Mouse (Mus musculus) heart, adult 9 months (tissue): ENCODE measurements around the gene Mansc1.

Experiments
- DNase-seq, 2 experiments: peaks; one replicate each; pipeline ENCODE4 v3.0.0; 2022; ENCODE audit warnings: low spot score in 2 of 2

The Mansc1 gene

DNA sequence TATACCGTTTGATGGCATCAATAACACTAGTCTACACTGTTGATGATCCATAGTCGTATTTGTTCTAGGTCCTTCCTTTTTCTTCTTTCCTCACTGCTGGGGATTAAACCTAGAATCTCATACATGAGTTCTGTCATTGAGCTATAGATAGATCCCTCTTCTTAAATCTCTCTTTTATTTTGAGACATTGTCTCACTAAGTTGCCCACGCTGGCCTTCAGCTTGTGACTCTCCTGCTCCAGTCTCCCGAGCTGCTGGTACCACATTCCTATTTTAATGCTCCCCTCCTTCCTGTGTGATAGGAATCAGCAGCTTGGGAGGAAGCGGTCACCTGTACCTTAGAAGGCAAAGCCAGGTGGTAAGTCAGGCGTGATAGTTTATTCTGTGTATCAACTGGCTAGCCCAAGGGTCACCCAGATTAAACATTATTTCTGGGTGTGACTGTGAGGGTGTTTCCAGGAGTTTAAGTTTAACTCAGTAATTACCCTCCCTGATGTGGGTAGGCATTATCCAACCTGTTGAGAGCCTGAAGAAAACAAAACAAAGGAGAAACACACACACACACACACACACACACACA lies 34.5 kb downstream of the Mansc1 start:
- DNase-seq: no peak

DNA sequence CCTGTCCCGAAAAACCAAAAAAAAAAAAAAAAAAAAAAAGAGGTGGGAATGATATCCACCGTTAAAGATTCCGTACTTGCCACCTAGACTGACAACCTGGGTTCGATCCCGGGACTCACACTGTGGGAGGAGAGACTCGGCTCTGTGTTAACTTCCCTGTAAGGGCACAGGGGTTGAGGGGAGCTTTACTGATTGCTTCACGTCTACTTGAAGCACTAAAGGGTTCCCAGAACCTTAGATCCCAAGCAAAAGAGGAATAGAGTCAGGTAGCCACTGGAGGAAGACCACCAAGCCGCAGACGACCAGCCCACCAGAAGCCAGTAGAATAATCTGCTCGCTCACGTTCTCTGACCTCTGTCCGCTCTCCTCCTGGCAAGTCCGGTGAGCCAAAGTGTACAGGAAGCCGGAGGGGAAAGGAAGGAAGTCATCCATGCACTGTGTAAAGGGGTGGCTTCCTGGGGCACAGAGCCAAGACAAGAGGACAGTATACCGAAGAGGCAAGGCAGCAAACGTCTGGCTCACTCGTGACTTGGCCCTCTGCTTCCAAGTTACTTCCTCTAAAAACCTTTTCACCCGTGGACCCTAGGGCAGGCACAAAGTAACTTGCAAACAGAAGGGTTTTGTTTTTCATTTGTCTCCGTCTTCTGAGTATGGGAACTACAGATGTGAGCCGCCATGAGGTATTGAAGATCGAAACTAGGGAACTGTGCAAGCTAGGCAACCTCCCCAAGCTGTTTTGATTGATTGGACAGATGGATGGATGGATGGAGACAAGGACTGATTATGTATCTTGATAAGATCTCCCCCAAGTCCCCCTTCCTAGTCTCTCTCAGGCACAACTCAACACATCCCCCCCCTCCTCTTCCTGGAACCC lies 37.5 kb downstream of the Mansc1 start:
- peak; percentile 72 to 83 for DNase-seq

GRCm38 (mm10) chr6:134591614-134592013 lies 40.7 kb downstream of the Mansc1 start:
- no peak for DNase-seq

GRCm38 (mm10) chr6:134586241-134586640 lies 46.0 kb downstream of the Mansc1 start:
- no peak for DNase-seq

DNA sequence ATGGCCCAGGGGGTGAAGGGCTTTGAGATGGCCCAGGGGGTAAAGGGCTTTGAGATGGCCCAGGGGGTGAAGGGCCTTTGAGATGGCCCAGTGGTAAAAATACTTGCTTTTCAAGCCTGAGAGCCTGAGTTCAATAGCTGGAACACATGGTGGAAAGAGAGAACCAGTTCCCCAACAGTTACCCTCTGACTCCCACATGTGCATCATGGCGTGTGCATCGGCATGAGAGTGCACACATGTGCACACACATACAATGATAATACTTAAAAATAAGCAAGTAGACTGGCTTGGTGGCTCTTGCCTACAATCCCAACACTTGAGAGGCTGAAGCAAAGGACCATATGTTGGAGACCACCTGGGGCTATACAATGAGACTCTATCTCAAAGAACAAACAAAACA lies 47.7 kb downstream of the Mansc1 start:
- DNase-seq: no peak

- DNase-seq: no peak
Observed at GRCm38 (mm10) chr6:134582110-134582509, 50.2 kb downstream of the Mansc1 start.

GRCm38 (mm10) chr6:134579506-134579905 lies 52.8 kb downstream of the Mansc1 start:
- DNase-seq: no peak

GRCm38 (mm10) chr6:134578039-134578438 lies 54.2 kb downstream of the Mansc1 start:
- no peak for DNase-seq

DNA sequence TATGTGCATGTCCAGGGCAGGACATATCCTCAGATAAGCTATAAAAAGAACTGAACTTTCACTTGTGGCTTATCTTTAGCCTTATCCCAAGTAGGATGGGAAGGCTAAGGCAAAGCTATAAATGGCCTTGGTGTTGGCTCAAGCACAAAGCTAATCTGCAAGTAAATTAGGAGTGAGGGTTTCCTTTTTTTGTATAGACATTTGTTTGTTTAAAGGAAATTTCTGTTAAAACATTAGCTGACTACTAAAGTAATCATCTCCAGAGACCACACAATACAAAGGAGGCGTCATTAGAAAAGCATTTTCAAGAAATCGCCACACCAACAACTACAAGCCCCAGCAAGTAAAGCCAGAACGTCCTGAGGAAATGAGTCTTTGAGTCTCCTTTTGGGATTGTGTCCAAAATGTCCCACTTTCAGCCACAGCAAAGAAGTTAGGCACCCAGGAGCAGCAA lies 57.0 kb downstream of the Mansc1 start:
- peak; percentile 46 to 63 for DNase-seq

GRCm38 (mm10) chr6:134567986-134568556 lies 64.2 kb downstream of the Mansc1 start:
- DNase-seq: no peak

- DNase-seq: peak; percentile 84 to 87
Observed at GRCm38 (mm10) chr6:134566818-134567485, 65.3 kb downstream of the Mansc1 start, which contains the start of gene Lrp6. Gene Lrp6, minus strand, starts transcription at chr6:134566965.

DNA sequence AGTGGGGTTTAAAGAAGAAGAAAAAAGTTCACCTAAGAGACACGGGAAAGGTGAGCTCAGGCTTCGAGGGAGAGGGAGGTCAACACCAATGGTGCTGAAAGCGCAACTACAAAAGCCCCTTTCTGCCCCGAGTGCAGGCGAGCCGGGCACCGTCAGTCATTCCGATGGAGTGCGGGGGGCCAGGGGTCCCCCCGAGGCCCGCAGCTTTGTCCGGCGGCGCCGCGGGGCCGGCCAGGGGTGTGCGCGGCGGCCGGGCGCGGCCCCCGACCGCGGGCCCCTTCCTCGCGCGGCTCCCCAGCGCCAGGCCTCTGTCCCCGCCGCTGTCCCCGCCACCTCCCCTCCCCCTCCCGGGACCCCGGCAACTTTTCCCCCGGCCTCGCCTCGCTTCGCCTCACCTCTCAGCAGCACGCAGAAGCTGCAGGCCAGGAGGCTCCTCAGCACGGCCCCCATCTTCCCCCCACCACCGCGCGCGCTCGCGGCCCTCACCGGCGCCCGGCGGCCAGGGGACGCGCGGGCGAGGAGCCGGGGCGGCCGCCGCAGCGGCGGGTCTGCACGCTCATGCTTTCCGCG lies 66.0 kb downstream of the Mansc1 start:
- no peak for DNase-seq

DNA sequence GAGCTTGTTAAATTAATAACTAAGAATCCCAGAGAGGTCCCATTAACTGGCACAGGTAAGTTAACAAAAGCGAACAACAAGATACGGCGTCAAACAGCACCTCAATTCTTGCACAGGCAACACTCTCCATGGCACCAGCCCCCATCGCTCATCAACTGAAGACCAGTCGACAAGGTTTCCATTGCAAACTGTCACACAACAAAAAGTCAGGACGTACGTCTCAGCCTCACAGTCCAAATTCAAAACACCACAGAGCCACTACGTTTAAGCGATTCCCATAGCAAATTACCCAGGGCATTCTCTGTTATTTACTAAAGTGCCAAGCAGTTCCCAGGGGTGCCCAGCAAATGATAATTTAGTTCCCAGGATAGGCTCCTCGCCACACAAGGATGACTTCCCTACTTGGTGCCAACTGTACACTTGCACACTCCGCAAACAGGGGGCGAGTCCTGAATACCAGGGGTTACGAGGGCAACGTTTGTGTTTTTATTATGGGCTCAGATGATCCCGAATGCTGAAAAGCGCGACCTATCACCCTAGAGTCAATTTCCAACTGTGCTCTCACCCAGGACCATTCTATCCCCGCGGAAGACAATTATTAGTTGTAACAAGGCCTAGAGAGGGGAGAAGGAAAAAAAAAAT lies 66.6 kb downstream of the Mansc1 start:
- peak; percentile 20 to 21 for DNase-seq

- no peak for DNase-seq
Observed at GRCm38 (mm10) chr6:134564539-134564938, 67.7 kb downstream of the Mansc1 start.

DNA sequence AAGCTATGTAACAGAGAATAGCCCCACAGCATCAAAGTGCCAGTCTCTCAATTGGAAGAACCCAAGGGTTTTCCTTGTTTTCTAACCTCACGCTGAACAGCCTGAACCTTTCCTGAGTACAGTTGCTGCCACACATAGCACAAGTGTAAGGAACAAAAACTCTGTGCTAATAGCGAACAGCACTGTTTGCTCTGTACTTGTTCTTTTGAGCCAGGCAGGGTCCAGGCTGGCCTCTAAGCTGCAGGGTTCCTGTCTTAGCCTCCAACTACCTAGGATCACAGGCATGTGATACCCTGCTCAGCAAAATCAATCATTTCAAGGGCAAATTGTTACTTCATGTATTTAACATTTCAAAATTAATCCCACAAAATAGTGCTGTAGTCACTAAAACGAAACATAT lies 72.7 kb downstream of the Mansc1 start:
- no peak for DNase-seq
